Mouse (Mus musculus): ENCODE results near the gene Cygb.

Cygb gene

DNA sequence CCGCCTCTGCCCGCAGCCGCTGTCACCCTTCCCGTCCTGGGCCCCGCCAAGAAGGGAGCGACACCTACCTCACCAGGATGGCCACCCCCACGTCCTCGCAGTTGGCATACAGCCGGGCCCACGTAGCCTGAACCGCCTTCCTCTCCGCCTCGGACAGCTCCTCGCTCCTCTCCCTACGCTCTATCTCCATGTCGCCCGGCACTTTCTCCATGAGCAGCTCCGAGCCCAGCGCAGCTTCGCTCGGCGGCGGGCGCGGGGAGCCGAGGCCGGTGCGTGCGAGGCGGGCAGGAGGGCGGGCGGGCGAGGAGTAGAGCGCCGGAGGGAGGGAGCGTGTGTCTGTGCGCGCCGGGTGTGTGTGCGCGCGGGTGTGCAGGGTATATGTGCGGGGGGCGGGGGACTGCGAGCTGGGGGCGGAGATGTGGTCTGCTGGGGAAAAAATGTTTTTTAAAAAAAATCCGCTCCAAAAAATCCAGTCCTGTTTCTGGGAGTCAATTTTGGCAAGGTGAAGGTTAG lies 348 bp downstream of the Cygb start:
- no peak for DNase-seq

DNA sequence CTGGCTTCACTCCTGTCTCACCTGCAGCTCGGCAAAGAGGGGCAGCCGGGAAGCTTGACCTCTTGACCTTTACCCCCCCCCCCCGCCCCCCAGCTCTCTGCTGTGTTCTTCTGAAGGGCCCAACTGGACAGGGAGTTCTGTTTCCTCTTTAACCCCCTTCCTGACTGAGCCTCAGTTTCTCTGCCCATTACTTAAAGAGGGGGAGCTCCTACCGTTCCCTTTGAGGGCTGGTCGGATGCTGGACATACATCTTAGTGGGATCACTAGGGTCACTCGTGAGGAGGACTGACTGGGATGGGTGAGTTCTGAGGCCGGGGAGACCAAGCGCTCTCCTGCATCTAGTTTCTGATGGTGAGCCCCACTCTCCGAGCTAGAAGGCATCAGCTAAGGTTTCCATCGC lies 879 bp downstream of the Cygb start, which contains the start of gene Prcd:
Prcd (plus strand) TSS at position 301 of the 400 bp plus-strand sequence.
- no peak for DNase-seq

DNA sequence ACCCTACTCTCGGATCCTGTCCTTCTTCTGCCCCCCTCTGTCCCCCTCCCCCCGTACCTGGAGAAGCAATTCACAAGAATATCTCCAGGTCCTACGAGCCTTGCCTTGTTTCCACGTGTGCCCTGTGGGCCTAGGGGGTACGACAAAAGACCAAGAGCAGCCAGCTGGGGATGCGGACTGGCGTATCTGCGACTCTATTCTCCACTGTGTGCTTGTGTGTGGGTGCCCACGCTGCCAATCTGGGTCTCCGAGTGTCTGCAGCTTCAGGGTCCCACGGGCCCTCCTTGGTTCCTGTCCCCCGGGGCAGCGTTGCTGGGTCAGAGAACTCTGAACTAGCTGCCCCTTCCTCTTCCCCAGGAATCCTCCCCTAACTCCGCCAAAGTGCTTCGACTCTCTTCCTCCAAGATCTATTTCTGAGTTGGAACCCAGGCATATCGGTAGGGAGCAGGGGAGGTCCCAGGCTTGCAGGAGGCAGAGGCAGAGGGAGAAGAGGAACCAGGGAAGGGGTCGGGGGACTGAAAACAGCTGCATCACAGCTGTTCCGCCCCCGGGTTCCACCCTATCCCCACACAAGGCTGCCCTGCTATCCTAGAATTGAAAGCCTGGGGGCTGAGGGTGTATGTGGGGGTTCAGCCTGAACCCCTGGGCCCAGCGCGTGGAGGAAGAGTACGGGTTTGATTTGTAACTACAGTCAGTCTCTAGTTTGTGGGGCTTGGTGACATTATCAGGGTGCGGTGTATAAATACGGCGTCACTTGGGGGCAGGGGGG lies 1.6 kb downstream of the Cygb start:
- DNase-seq, result no peak

- DNase-seq, result no peak
These were observed 2.8 kb downstream of the Cygb start for GRCm38 (mm10) chr11:116651339-116651738.

- DNase-seq, result no peak
These were observed 3.3 kb downstream of the Cygb start for GRCm38 (mm10) chr11:116650811-116651210.

DNA sequence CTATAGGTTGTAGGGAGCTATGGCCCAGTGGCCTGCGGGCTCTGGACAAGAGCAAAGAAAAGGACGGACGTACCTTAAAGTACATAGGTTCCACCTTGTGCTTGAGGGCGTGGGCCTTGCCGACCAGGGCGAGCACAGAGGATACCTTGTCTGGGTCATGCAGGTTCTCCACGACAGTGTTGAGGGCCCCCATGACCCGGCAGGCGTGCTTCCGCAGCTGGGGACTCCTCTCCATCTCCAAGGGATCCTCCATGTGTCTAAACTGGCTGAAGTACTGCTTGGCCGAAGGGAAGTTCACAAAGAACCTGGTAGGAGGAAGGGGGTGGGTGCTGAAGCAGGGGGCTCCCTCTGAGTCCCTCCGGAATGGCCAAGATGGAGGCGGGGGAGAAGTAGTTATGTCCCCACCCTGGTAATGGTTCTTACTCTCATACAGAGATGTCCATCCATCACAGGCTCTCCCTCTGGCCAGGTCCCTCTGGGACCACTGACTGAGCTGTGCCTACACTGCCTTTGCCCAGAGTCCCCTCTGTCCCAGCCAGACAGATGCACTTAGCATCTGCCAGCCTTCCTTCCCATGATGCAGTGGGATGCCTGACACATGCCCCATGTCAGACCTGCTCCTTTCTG lies 4.3 kb downstream of the Cygb start:
- no peak for DNase-seq

- DNase-seq, result no peak
These were observed 5.1 kb downstream of the Cygb start for GRCm38 (mm10) chr11:116648976-116649375.

DNA sequence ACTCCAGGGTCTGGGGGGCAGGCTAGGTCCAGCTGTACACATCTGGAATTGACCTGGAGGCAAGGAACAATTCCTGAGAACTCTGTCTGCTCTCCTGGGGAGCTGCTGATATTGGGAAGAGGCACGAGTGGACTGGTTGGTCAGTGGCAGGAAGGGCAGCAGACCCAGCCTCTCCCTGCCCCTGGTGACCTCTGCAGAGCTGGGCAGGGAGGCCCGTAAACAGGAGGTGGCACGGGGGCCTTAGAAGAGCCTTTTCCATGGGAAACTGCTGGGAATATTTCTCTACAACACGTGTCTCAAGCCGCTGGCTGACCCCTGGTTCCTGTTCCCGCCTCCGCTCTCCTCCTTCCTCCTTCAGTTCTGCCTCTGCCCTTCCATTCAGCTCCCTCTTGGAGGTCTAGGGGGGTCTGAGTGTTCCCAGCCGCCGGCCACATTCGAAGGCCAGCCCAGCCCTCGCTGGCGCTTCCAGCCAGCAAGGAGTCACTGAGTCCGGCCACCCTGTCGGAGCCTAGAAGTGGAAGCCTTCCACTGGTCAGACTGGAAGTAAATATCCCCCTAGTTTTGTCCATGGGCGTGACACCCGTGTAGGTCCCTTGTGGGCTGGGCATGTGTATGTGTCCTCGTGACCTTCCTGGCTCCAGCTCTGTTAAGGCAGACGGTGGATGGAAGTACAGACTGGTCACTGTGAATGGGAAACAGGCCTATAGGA lies 5.7 kb downstream of the Cygb start:
- no peak for DNase-seq

DNA sequence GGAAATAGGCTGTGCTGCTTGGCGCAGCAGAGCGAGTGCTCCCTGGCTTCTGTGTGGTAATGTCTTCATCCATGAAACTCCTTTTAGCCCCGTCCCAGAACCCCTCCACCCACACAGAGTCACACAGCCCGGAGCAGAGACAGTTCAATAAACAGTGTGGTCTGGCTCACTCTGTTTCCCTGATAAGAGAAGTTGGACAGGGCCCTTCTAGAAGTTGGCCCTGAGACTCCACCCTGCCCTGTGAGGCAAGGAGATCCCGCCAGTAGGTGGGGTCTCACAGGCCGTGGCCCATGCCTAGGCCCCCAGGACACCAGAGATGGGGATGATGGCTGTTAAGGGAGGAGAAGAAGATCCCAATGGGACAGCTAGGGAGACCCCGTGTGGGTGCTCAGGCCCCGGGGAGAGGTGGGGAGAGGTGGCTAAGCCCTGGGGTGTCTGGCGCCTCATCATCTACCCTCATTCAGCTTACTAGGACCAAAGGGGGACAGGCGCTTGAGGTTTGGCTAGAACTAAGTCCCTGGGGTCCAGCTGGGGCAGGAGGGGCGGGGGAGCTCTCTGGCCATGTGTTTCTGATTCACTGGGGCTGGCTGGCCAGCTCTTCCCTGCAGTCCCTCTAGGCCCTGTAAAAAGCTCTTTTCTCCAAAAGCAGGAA lies 6.6 kb downstream of the Cygb start:
- no peak for DNase-seq

DNA sequence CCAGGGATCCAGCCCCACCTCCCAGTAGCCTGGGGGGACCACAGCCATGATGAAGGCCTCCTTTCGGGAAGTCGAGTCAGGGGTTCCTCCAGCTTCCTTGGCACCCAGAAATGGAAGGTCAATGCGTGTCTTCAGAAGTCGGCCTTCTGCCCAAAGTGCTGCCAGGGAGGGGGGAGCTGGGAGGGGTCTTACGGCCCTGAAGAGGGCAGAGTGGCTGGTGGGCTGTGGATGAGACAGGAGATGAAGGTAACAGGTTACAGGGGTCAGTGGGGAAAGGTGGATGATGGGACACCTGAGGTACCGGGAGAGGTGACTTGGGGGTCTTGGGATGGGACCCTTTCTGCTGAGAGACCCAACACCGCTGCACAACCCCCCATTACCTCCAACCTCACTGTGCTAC lies 7.3 kb downstream of the Cygb start:
- no peak for DNase-seq

- no peak for DNase-seq
These were observed 8.0 kb downstream of the Cygb start for GRCm38 (mm10) chr11:116646136-116646535.

- DNase-seq, result no peak
These were observed 8.5 kb downstream of the Cygb start for GRCm38 (mm10) chr11:116645446-116646110.

GRCm38 (mm10) chr11:116644225-116645112 lies 9.6 kb downstream of the Cygb start:
- DNase-seq, result no peak

DNA sequence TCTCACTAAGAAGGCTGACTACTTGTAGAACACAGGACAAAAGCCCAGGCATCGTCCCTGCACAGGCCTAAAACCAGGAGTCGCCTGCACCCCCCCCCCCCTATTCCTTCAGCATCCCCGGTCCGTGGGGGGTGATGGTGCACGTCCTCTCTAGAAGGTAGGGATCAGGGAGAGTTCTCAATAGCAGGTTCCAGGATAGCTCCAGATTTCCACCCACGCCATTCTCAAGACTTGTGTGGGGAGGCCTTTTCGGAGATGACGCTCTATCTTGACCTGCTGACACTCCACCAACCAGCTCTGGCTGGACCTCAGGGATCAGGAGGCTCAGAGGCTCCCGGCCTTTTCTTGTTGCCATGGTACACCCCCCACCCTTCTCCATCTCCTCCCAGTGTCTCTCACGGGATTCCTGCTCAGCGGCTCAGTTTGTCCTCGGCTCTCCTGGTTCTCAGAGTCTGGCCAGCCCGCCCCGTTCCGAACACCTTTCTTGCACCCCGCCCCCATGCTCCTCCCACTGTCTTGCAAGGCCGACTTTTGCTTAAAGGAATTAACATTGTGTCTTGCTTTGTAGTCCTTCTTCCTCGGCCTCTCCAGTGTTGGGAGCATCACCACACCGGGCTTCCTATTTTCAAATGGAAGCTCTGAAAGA lies 10.4 kb downstream of the Cygb start:
- no peak for DNase-seq

GRCm38 (mm10) chr11:116642681-116643578 lies 11.2 kb downstream of the Cygb start:
- peak; percentile 87 for DNase-seq

DNA sequence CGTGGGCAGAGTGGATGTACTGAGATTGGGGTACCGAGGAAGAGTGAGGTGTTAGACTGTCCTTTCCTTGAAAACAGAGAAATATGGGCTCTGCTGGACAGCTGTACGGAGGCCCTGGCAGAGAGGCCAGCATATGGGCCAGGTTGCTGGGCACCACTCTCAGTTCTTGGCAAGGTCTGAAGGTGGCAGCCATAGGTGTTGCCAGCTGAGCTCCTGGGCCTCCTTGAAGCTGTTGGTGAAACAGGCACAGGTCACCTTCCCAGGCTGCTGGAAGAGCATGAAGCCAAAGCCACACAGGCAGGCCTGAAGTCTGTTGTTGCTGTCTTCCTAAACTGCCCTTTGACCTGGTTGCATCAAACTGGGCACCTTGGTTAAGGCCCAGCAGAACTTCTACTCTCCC lies 12.4 kb downstream of the Cygb start:
- no peak for DNase-seq

- DNase-seq, result peak; percentile 43
These were observed 12.9 kb downstream of the Cygb start for GRCm38 (mm10) chr11:116641168-116641567.

DNA sequence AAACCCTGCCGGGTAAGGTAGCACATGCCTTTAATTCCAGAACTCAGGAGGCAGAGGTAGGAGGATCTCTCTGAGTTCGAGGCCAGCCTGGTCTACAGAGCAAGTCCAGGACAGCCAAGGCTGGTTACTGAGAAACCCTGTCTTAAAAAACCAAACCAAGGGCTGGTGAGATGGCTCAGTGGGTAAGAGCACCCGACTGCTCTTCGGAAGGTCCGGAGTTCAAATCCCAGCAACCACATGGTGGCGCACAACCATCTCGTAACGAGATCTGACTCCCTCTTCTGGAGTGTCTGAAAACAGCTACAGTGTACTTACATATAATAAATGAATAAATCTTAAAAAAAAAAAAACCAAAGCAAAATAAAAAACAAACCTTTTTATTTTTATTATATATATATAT lies 17.5 kb downstream of the Cygb start:
- peak; percentile 48 for DNase-seq

- no peak for DNase-seq
These were observed 21.2 kb downstream of the Cygb start for GRCm38 (mm10) chr11:116632962-116633361.

Measured in thymus, postnatal 25 days (tissue).